Mouse (Mus musculus): ENCODE results near the gene Zfp36l2. TPM values are rescaled to one million over a fixed set of nuclear protein-coding genes. Genes with fewer than 3 reads are reported as not detected.
A peak's percentile ranks its signal among the peaks of the same experiment; 100 is the strongest.

Zfp36l2 gene
- total RNA-seq, 1 experiment from 2014 or later: 277 TPM

DNA sequence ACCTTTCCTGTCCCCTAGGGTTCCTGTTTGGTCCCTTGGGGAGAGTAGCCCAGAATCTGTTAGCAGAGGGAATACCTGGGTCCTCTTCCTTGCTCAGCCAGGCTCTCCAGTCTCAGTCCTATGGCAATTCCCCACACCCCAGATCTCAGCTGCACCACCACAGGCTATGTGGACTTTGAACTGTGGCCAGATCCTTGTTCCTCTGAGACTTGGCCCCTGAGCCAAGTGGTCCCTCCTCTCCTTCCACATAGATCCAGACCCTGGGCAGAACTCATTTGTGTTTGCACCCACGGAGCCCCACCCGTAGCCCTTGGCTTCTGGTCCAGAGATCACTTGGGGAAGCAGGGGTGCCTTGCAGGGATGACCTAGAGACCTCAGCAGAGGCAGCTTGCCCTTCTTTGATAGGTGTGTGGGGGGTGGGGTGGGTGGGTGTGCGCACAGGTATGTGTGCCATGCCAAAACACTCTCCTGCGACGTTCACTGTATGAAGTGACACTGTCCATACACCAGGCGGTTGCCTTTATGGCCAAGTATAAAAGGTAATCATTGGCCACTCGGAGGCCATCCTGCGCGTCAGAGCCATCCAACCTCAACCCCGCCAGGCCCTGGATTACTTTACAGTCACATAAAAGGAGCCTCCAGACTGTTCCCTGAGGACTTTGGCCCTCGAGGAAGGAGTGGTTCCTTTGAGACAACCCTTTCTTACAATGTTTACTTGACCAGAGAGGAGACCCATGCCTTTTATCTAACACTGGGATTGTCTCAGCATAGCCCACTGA, 50.2 kb downstream of the Zfp36l2 start:
- ATAC-seq (replicated peaks; ENCODE audit: low read depth, poor library complexity, severe bottlenecking): no peak

DNA sequence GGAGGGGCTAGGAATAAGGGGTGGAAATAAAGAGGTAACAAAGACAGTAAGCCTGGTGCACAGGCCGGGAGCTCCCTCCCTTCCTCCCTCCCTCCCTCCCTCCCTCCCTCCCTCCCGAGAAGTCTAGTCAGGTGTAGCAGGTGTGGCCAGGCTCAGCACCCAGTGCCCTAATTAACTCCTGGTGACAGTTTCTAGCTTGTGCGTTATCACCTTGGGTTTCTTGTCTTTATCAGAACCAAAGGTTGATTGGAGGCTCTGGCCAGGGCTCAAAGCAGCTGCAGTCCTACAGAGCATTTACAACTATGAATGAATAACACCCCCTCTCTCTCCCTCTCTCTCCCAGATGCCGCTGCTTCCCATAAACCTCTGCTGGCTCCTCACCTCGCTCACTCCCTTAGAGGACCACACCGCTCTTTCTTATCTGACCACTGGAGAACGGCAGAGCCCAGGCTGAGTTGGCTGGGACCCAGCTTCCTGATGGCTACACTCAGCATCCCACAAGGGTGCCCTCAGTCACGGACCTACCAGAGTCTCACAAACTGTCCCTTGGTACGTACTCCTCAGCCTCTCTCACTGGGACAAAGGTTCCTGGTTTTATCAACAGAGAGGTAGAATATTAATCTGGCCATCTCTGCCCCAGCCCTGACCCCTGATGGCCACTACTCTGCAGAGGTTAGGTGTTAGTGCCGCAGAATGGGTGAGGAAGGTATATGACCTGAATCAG, 50.9 kb downstream of the Zfp36l2 start:
- ATAC-seq (replicated peaks; ENCODE audit: low read depth, poor library complexity, severe bottlenecking): peak; percentile 28

DNA sequence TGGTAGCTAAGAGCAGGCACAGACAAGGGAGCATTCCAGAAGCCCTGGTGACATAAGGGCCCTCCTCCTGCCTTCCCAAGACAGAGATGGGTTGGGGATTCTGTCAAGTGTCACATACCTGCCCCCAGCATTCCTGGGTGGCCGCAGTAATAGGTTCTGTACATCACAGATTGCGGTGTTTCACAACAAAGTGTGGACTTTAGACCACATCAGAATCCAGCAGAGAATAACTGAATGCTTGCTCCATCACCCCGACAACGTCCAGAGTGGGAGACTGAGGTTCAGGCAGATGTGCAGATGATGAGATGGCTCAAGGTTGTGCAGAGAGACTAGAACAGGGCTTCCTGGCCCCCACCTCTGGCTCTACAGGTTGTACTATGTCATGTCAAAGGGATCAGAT, 51.5 kb downstream of the Zfp36l2 start:
- ATAC-seq (replicated peaks; ENCODE audit: low read depth, poor library complexity, severe bottlenecking): no peak

DNA sequence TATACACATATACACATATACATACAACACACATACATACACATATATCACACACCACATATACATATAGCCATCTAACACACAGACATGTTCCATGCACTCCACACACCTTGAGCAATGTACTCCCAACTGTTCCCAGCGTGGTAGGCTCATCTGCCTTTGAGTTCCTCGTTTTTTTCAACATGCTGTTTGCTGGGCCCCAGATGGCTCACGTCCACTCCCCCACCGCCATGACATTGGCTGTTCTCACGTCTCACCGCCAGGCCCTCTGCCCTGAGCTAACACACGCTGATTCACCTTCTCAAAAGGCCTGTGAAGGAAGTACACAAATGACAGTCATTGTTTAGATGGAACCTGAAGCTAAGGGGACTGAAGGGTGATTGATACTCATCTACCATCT, 52.5 kb downstream of the Zfp36l2 start:
- ATAC-seq (replicated peaks; ENCODE audit: low read depth, poor library complexity, severe bottlenecking): peak; percentile 15; the same call in 1 of the 2 replicates

All from common myeloid progenitor, adult 5-6 weeks (primary cell).